Mouse (Mus musculus): ENCODE measurements at regions not wholly inside any gene's neighbourhood (a gene's known extent, or its start where the extent isn't known, plus 50 kb on each side); places are given as distances from the start of the nearest gene placed in this dataset.
A peak's percentile ranks its signal among the peaks of the same experiment; 100 is the strongest.

DNA sequence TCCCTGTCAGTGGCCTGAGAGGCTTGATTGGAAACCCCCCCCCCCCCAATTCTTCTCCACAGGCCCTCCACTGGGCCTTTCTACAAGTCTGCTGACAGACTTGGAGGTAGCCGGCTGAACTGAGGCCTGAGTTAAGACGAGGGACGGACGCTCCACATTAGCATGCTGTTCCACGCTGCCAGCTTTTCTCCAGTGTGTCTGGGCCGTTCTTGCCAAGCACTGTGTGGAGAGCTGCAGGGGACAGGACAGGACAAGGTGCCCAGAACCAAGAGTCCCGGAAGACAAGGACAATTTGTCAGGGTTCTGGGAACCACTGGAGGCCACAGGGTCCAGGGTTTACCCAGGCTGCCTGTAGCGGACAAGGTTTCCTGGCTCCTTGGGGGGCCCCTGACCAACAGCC lies 261.9 kb downstream of the Bcor start:
- peak in 1 of 2 experiments; percentile 27 for DNase-seq (ENCODE audit: low spot score in 2 of 2)

DNA sequence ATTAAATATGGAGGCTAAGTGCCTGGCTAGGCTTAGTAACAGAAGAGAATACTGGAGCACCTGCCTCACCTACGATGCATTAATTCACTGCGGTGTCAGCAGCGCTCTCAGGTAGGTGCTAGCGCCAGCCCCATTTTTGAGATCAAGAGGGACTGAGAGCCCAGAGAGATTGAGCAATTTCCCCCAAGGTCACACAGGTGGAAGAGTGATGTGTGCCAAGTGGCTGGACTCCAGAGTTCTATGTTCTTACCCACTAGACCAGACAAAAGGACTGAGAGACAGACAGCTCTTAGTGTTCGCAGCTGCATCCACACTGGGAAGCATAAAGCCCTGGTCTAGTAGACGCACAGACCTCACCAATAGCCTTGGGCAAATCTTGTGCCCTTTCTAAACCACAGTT lies 261.1 kb downstream of the Bcor start:
- DNase-seq (ENCODE audit: low spot score in 2 of 2): no peak

DNA sequence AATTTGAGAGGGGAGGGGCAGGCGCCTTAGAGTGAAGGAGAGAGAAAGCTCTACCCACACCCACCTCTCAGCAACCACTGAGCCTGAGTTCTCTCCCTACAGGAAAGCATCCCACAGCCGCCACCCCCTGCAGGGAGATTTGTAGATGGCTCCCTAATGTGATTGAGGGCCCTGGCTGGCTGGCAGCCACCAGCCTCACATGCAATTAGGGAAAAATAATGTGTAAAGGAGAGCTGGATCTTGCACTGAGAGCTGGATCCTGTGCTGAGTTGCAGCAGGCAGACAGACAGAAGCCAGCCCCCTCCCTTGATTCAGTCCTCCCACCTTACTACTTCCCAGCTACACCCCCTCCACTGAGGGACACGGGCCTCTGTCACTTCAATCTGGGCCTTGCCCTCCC lies 260.2 kb downstream of the Bcor start:
- no peak for DNase-seq (ENCODE audit: low spot score in 2 of 2)

- no peak for DNase-seq (ENCODE audit: low spot score in 2 of 2)
These were observed 258.4 kb downstream of the Bcor start for GRCm38 (mm10) chrX:11901791-11902190.

- no peak for DNase-seq (ENCODE audit: low spot score in 2 of 2)
These were observed 256.9 kb downstream of the Bcor start for GRCm38 (mm10) chrX:11903116-11903700.

DNA sequence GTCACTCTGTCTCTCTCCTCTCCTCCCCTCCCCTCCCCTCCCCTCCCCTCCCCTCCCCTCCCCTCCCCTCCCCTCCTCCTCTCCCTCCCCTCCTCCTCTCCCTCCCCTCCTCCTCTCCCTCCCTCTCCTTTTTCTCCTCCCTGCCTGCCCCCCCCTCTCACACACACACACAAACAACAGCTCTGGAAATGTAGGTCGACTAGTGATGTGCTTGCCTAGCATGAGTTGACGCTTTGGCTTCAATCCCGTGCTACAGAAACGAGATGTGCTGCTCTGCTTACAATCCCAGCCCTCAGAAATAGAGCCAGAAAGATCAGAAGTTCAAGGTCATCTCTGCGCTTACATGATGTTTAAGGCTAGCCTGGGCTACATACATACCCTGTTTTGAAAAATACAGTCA lies 254.9 kb downstream of the Bcor start:
- no peak for DNase-seq (ENCODE audit: low spot score in 2 of 2)

DNA sequence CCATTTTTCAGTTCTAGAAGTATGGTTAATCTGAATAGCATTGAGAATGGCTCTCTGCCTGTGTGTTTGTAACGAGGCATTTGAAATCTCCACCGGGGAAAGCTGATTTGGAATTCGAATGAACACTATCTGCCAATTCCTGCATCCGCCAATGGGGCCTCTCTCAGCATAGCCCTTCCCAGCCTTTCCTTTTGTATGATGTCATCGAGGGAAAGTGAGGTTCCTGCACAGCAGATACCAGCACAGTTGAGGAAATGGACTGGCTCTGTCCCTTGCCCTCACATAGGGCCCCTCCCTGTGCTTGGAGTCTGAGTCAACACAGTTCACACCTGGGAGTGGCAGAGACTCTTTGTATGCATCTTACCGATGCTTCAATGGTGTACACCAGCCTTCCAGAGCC lies 253.0 kb downstream of the Bcor start:
- peak in 1 of 2 experiments; percentile 42 for DNase-seq (ENCODE audit: low spot score in 2 of 2)

- peak in 1 of 2 experiments; percentile 36 for DNase-seq (ENCODE audit: low spot score in 2 of 2)
These were observed 244.2 kb downstream of the Bcor start for GRCm38 (mm10) chrX:11915984-11916383.

DNA sequence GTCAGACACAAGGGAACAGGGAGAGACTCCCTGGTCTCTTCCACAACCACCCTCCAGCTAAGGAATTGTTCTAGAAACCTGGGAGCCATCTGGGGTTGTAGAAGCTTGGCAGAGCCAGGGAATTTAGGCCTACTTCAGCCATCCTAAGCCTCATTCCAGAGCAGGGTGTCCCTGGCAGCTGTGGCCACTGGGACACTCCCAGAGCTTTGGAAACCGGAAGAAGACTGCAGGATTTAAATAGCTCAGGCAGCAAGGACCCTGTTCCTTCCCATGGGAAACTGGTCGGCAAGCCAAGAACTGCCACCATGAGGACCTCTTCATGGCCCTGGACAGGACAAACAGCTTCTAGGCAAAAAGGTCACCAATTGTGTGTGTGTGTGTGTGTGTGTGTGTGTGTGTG lies 239.9 kb downstream of the Bcor start:
- no peak for DNase-seq (ENCODE audit: low spot score in 2 of 2)

GRCm38 (mm10) chrX:11924639-11925302 lies 235.4 kb downstream of the Bcor start:
- DNase-seq (ENCODE audit: low spot score in 2 of 2): no peak

DNA sequence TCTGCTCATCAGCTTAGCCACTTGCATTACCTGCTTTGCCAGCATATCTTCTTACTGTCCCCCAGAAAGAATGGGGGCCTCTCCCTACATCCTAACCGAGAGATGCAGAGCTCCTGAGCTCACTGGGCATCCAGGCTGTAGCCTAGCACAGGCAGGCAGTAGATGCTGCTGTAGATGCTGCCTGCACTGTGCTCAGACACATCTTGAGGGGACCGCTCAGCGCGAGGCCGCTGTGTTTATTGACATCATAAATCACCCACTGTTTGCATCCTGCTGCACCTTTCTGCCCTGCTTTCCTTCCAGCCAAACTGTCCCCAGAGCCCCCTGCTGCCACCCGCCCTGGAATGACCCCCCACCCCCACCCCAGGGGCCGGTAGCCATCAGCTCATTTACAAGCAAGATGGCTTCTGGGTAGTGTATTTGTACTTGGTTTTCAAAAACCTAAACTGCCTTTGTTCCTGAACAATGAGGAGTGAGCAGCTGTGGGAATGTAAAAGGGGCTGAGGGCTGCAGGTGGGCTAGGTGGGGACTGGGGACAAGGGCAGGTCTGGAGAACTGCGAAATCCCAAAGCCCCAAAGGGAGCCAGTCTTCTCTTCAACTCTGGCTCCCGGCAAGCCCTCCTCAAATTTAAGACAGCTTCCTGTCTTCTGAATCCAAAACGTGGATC lies 233.2 kb downstream of the Bcor start:
- no peak for DNase-seq (ENCODE audit: low spot score in 2 of 2)

DNA sequence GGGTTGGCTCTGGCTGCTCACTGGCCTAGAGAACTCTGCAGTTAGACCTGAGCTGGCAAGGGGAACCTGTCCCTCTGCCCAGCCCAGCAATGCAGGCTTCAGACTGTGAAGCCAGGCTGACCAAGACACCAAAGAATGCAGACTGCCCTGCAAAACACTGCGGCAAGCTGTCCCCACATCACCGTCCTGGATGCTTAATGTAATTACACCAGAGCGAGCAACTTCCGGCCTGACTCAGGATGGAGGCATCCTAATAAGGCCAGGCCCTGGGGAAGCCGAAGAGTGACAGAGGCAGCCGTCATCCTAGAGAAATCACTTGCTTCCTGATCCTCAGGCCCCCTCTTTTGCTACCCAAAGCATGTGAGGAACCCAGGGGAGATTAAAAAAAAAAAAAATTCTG lies 230.7 kb downstream of the Bcor start:
- no peak for DNase-seq (ENCODE audit: low spot score in 2 of 2)

GRCm38 (mm10) chrX:11931432-11931831 lies 228.7 kb downstream of the Bcor start:
- no peak for DNase-seq (ENCODE audit: low spot score in 2 of 2)

- peak in 1 of 2 experiments; percentile 20 for DNase-seq (ENCODE audit: low spot score in 2 of 2)
These were observed 224.8 kb downstream of the Bcor start for GRCm38 (mm10) chrX:11935337-11935736.

GRCm38 (mm10) chrX:11940246-11940645 lies 219.9 kb downstream of the Bcor start:
- DNase-seq (ENCODE audit: low spot score in 2 of 2): no peak

DNA sequence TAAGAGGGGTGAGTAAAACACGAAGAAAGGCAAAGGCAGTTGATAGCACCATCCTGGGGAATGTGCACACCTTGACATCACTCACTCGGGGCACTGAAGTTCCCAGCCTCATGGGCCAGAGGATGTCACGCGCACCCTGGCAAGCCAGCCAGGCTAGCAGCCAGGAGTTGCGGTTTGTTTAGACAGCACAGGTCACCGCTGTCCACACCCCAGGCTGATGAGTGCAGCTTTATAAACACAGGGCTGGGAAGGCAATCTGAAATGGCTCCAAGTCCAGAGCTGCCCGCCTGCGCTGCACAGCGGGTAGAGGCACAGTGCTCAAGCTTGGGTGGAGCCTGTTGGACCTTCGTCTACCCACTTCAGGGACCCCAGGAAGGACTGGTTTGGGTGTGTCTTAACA lies 216.8 kb downstream of the Bcor start:
- DNase-seq (ENCODE audit: low spot score in 2 of 2): no peak

GRCm38 (mm10) chrX:11944574-11944973 lies 215.6 kb downstream of the Bcor start:
- no peak for DNase-seq (ENCODE audit: low spot score in 2 of 2)

GRCm38 (mm10) chrX:11945280-11945679 lies 214.9 kb downstream of the Bcor start:
- DNase-seq (ENCODE audit: low spot score in 2 of 2): no peak

DNA sequence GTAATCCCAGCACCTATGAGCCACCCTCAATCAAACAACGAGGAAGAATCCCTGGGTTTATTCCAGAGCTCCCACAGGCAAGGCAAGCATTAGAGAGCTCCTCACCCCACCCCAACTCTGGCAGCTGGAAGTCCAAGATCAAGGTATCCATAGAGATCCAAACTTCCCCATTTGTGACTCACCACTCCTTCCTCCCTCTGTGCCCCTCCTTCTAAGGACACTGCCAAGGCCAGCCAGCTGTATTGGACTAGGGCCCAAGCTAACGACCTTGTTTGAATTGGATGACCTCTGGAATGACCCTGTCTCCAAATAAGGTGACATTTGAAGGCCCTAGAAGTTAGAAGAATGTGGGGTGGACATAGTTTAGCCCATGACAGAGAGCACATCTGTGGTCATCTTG lies 208.0 kb downstream of the Bcor start:
- DNase-seq (ENCODE audit: low spot score in 2 of 2): no peak

DNA sequence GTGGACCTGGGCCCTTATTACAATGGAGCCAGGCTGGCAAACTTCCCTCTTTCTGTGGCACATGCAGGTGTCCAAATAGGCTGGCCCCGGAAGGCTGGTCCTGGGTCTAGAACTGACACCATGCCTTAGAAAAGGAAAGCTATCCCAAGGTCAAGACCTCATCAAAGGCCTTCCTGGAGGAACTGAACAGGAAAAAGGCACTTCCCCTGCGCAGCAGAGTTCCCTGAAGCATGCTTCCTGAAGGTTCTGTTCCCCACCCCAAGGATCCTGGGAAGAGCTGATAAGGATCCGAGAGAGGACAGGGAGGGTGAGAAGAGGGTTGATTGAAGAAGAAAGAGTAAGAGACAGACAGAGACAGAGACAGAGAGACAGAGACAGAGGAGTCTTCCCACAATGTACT lies 204.0 kb downstream of the Bcor start:
- no peak for DNase-seq (ENCODE audit: low spot score in 2 of 2)

- no peak for DNase-seq (ENCODE audit: low spot score in 2 of 2)
These were observed 203.1 kb downstream of the Bcor start for GRCm38 (mm10) chrX:11957011-11957410.

- DNase-seq (ENCODE audit: low spot score in 2 of 2): no peak
These were observed 200.1 kb downstream of the Bcor start for GRCm38 (mm10) chrX:11959871-11960552.

Data from layer of hippocampus, postnatal 14 days (tissue).